In the genomic region with DNA sequence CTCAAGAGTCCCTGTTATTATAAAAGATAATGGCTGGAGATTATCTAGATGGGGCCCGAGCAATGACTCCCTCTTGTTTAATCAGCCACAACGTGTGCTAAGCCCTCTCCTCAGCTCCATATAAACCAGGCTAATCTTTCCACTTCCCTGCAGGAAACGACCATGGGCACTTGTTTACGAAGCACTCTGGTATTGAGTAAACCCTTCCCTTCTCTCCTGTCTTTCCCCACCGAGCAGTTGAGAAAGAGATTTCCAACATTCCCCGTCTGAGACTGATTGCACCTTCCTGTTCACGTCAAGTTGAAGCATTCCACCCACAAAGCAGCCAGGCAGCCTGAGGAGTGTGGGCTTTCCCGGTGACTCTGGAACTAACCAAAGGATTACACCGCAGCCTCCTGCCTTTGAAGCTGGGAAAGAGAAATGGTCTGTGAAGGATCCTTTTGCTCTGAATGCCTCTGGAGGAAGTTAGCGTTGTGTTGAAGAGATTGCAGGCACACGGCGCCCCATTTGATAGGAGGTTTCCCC, we compare ENCODE assay signal across 9 mouse cellular contexts.
DNase-seq lines count a peak whose midpoint lies in the region; ATAC-seq lines count a peak whose summit lies in the region.
"Had no signal": no experiment of that assay in that cellular context is flagged by ENCODE, and none has a peak within 500 bp of the region (broad histone marks: within the 10 kb centered on the region; RNA-seq: fewer than 3 reads in every experiment).

No protein-coding gene starts in this region.

- no peak for DNase-seq in heart, adult 8-10 months (ENCODE audit: low spot score)
- DNase-seq in limb, embryonic 11.5 days (ENCODE audit: low spot score): peak; percentile 64
- peak; percentile 26 for DNase-seq in neural tube, embryonic 10.5 days (ENCODE audit: extremely low spot score, low spot score)
- DNase-seq in layer of hippocampus, adult 18-20 months (ENCODE audit: low spot score in 2 of 2): no peak
- DNase-seq in gastrocnemius, postnatal 4 days (ENCODE audit: low spot score in 2 of 2): no peak
- DNase-seq in cerebellum, postnatal 36 days: no peak

- H3K4me1 ChIP-seq in heart, embryonic 15.5 days (replicated peaks): peaks cover 10% of the 10 kb centered on the region
- H3K4me1 ChIP-seq in embryonic facial prominence, embryonic 13.5 days: peaks cover 30% of the 10 kb centered on the region
- peaks cover 8% of the 10 kb centered on the region for H3K4me1 ChIP-seq in limb, embryonic 11.5 days (ENCODE audit: control insufficient read depth, insufficient read depth, low read length)

- no peak overlapping the region for H3K9ac ChIP-seq in heart, embryonic 15.5 days
- H3K9ac ChIP-seq in embryonic facial prominence, embryonic 13.5 days: no peak overlapping the region
- H3K9ac ChIP-seq in limb, embryonic 11.5 days (ENCODE audit: low read length): no peak overlapping the region

- H3K4me2 ChIP-seq in heart, embryonic 15.5 days: peak overlapping the region; percentile 33
- H3K4me2 ChIP-seq in embryonic facial prominence, embryonic 13.5 days: peak overlapping the region; percentile 43
- H3K4me2 ChIP-seq in limb, embryonic 11.5 days (ENCODE audit: low read depth, severe bottlenecking): no peak overlapping the region

- H3K4me3 ChIP-seq in heart, embryonic 15.5 days: no peak overlapping the region
- 0 out of 2 replicates have a peak overlapping the region, but pooled peaks have one; percentile 2 for H3K4me3 ChIP-seq in embryonic facial prominence, embryonic 13.5 days
- H3K4me3 ChIP-seq in limb, embryonic 11.5 days (ENCODE audit: low read depth, low read length): no peak overlapping the region
- H3K4me3 ChIP-seq: erythroblast, embryonic 14.5 days had no signal

- H3K27ac ChIP-seq in heart, embryonic 15.5 days: peak overlapping the region; percentile 43; the same call in 1 of the 2 replicates
- H3K27ac ChIP-seq in embryonic facial prominence, embryonic 13.5 days: peak overlapping the region; percentile 29
- no peak overlapping the region for H3K27ac ChIP-seq in limb, embryonic 11.5 days (replicated peaks; ENCODE audit: low read depth, low read length)

- no peaks in the 10 kb centered on the region for H3K36me3 ChIP-seq in heart, embryonic 15.5 days
- no peaks in the 10 kb centered on the region for H3K36me3 ChIP-seq in embryonic facial prominence, embryonic 13.5 days
- H3K36me3 ChIP-seq in limb, embryonic 11.5 days (ENCODE audit: control insufficient read depth, insufficient read depth, low read length): no peaks in the 10 kb centered on the region

- no peak for ATAC-seq in heart, embryonic 15.5 days (replicated peaks; ENCODE audit: insufficient number of reproducible peaks, insufficient read depth, low FRiP score, low read depth)
- ATAC-seq in embryonic facial prominence, embryonic 13.5 days (ENCODE audit: insufficient number of reproducible peaks, insufficient read depth, low FRiP score, low TSS enrichment, low read depth): no peak
- ATAC-seq in limb, embryonic 11.5 days (ENCODE audit: insufficient number of reproducible peaks, low FRiP score, low TSS enrichment, low read depth): no peak

- no peaks in the 10 kb centered on the region for H3K9me3 ChIP-seq in heart, embryonic 15.5 days (replicated peaks)
- H3K9me3 ChIP-seq in embryonic facial prominence, embryonic 13.5 days: no peaks in the 10 kb centered on the region
- H3K9me3 ChIP-seq in limb, embryonic 11.5 days (ENCODE audit: control insufficient read depth, low read length): no peaks in the 10 kb centered on the region

- WGBS in heart, embryonic 15.5 days: 10% methylated on average over 12 of the region's 12 CpGs
- WGBS in embryonic facial prominence, embryonic 13.5 days: 4% methylated on average over 12 of the region's 12 CpGs
- 5% methylated on average over 12 of the region's 12 CpGs for WGBS in limb, embryonic 11.5 days

- H3K27me3 ChIP-seq in heart, embryonic 15.5 days: no peaks in the 10 kb centered on the region
- peaks cover 3% of the 10 kb centered on the region for H3K27me3 ChIP-seq in embryonic facial prominence, embryonic 13.5 days
- H3K27me3 ChIP-seq in limb, embryonic 11.5 days (ENCODE audit: control insufficient read depth, insufficient read depth, low read length): no peaks in the 10 kb centered on the region

Comparison
In these comparisons a context has a peak if more than half of its experiments do, and no peak if none do; other contexts are left out.
1. DNase-seq: peak in limb, embryonic 11.5 days (single experiment) and neural tube, embryonic 10.5 days (single experiment); none in heart, adult 8-10 months (single experiment), layer of hippocampus, adult 18-20 months (0 of 2), gastrocnemius, postnatal 4 days (0 of 2) and cerebellum, postnatal 36 days (0 of 2).